Mouse (Mus musculus) thymus, adult 2 months (tissue): ENCODE measurements around the gene Ano8. TPM values are rescaled to one million over a fixed set of nuclear protein-coding genes. Genes with fewer than 3 reads are reported as not detected.

Experiments
- DNase-seq: peaks from one replicate; pipeline ENCODE4 v3.0.0; 2021
- H3K27ac ChIP-seq: fragments of 200-500 bp; 2 replicates; pipeline ENCODE4 v1.5.1; 2012; ENCODE audit warnings: low read length, control low read depth; ENCODE audit not compliant: control insufficient read depth, insufficient read depth
- H3K27me3 ChIP-seq: fragments of 200-500 bp; 2 replicates; pipeline ENCODE4 v1.6.1; 2012; ENCODE audit warnings: mild to moderate bottlenecking, low read length, moderate library complexity, mixed read lengths; ENCODE audit not compliant: control insufficient read depth, insufficient read depth
- H3K36me3 ChIP-seq: fragments of 200-500 bp; 2 replicates; pipeline ENCODE4 v1.6.1; 2012; ENCODE audit warnings: mild to moderate bottlenecking, low read length, moderate library complexity; ENCODE audit not compliant: control insufficient read depth, insufficient read depth
- H3K4me1 ChIP-seq: fragments of 200-500 bp; replicated peaks from 2 replicates; pipeline ENCODE4 v1.6.1; 2012; ENCODE audit warnings: low read length; ENCODE audit not compliant: control insufficient read depth, insufficient read depth
- H3K4me3 ChIP-seq: fragments of 200-500 bp; 2 replicates; pipeline ENCODE4 v1.5.1; 2012; ENCODE audit warnings: mild to moderate bottlenecking, low read length, control low read depth, moderate library complexity; ENCODE audit not compliant: control insufficient read depth, insufficient read depth
- CTCF ChIP-seq: fragments of 200-500 bp; IDR thresholded peaks from 2 replicates; pipeline ENCODE4 v1.5.1; 2012; ENCODE audit warnings: mild to moderate bottlenecking, control low read depth, low read length, moderate library complexity, borderline replicate concordance; ENCODE audit not compliant: control insufficient read depth, poor library complexity, insufficient read depth; ENCODE audit errors: extremely low read depth
- POLR2A ChIP-seq: fragments of 200-500 bp; IDR thresholded peaks from 2 replicates; pipeline ENCODE4 v1.6.1; 2012; ENCODE audit warnings: mild to moderate bottlenecking, low read length, control low read depth, moderate library complexity; ENCODE audit not compliant: control insufficient read depth, poor library complexity, insufficient read depth; ENCODE audit errors: extremely low read depth
- WGBS: fragments of 180-500 bp; shearing (Covaris S2); methylation state at CpG from one replicate; pipeline ENCODE4 v1.1.7; 2018; 5-methylcytosine and 5-hydroxymethylcytosine counted together
- polyA plus RNA-seq: library from polyadenylated mRNA; depleted of rRNA; stranded (reverse); fragments of >200 nt; gene quantifications from 2 replicates; pipeline ENCODE4 v1.2.3, GENCODE M21; 2012

The Ano8 gene
- polyA plus RNA-seq, 1 experiment, result 34.8 TPM

GRCm38 (mm10) chr8:71504349-71504748 lies 18.6 kb upstream of the Ano8 start:
- DNase-seq, result no peak
- peaks cover 8% of the 10 kb centered on the region for H3K4me1 ChIP-seq
- H3K27ac ChIP-seq, result no peak overlapping the region
- no peak for TF ChIP-seq POLR2A
- no peak for TF ChIP-seq CTCF
- H3K36me3 ChIP-seq, result no peaks in the 10 kb centered on the region
- 94% methylated on average over 4 of the region's 4 CpGs for WGBS
- H3K27me3 ChIP-seq, result no peaks in the 10 kb centered on the region
- no peak overlapping the region for H3K4me3 ChIP-seq

GRCm38 (mm10) chr8:71498816-71499690 lies 13.3 kb upstream of the Ano8 start:
- no peaks in the 10 kb centered on the region for H3K36me3 ChIP-seq
- H3K27ac ChIP-seq, result no peak overlapping the region
- DNase-seq, result no peak
- WGBS, result 76% methylated on average over 16 of the region's 16 CpGs
- H3K4me1 ChIP-seq, result no peaks in the 10 kb centered on the region
- TF ChIP-seq CTCF, result no peak
- TF ChIP-seq POLR2A, result no peak
- H3K4me3 ChIP-seq, result no peak overlapping the region
- H3K27me3 ChIP-seq, result no peaks in the 10 kb centered on the region

DNA sequence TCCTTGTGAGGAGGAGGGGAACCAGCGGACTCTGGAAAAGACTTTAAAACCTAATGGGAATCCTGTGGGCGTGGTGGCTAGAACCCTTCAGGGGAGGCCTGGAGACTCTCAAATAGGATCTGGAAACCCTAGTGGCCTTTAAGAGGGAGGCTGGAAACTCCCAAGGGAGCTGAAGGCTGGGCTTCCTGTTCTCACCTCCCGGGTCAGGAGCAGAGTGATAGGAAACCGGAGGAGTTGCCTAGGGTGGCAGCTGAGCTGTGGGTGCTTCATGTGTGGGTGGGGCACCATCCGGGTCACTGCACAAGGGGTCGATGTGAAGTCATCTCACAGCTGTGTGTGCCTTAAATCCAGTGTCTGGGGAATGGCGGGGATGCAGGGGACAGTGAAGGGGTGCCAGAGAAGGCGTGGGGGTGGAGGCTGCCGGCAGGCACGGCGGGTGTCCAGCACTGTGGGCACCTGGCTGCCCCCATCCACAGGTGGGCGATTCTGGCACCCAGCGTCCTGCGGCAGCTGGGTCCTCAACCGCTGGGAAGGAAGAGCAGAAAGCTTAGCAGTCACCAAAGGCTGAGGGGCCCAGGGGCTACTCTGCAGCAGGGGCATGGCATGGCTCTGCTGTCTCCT lies 12.2 kb upstream of the Ano8 start:
- Histone ChIP-seq H3K27me3 (no peaks in the 10 kb centered on the region), H3K36me3 (no peaks in the 10 kb centered on the region), H3K4me1 (no peaks in the 10 kb centered on the region), H3K27ac (no peak overlapping the region), H3K4me3 (no peak overlapping the region)
- TF ChIP-seq CTCF (no peak), POLR2A (no peak)
- WGBS, result 85% methylated on average over 15 of the region's 15 CpGs
- DNase-seq, result no peak

DNA sequence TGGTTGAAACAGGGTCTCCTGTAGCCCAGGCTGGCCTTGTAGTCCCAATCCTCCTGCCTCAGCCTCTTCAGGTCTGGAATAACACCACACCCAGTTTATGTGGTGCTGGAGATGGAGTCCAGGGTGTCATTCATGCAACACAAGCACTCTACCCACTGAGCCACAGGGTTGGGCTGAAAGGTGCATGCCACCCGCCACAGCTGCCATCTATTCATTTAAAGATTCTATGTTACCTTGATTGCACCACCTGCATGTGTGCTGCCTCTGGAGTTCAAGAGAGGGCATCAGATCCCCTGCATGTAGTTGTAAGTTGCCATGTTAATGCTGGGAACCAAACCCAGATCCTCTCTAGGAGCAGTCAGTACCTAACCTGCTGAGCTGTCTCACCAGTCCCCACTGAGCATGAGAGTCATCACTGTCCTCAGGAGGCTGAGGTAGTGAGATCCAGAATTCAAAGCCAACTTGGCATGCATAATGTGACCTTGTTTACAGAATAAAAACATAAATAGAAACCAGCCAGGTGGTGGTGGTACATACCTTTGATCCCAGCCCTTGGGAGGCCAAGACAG lies 11.4 kb upstream of the Ano8 start:
- no peak overlapping the region for H3K27ac ChIP-seq
- DNase-seq, result no peak

GRCm38 (mm10) chr8:71496481-71496880 lies 10.7 kb upstream of the Ano8 start:
- no peak for DNase-seq
- WGBS, result 88% methylated on average over 11 of the region's 11 CpGs
- Histone ChIP-seq H3K27me3 (no peaks in the 10 kb centered on the region), H3K4me3 (no peak overlapping the region), H3K27ac (no peak overlapping the region), H3K4me1 (no peaks in the 10 kb centered on the region), H3K36me3 (no peaks in the 10 kb centered on the region)
- TF ChIP-seq CTCF, result no peak
- TF ChIP-seq POLR2A, result no peak

More for the DNA sequence above, 11.4 kb upstream of the Ano8 start:
- Histone ChIP-seq H3K4me3 (no peak overlapping the region), H3K36me3 (no peaks in the 10 kb centered on the region), H3K27me3 (no peaks in the 10 kb centered on the region), H3K4me1 (no peaks in the 10 kb centered on the region)
- TF ChIP-seq CTCF, result no peak
- no peak for TF ChIP-seq POLR2A
- WGBS, result 93% methylated on average over 1 of the region's 1 CpGs

GRCm38 (mm10) chr8:71495811-71496210 lies 10.0 kb upstream of the Ano8 start:
- Histone ChIP-seq H3K27me3 (no peaks in the 10 kb centered on the region), H3K27ac (no peak overlapping the region), H3K36me3 (no peaks in the 10 kb centered on the region), H3K4me1 (no peaks in the 10 kb centered on the region), H3K4me3 (no peak overlapping the region)
- no peak for DNase-seq
- 96% methylated on average over 5 of the region's 5 CpGs for WGBS
- TF ChIP-seq CTCF (no peak), POLR2A (no peak)

DNA sequence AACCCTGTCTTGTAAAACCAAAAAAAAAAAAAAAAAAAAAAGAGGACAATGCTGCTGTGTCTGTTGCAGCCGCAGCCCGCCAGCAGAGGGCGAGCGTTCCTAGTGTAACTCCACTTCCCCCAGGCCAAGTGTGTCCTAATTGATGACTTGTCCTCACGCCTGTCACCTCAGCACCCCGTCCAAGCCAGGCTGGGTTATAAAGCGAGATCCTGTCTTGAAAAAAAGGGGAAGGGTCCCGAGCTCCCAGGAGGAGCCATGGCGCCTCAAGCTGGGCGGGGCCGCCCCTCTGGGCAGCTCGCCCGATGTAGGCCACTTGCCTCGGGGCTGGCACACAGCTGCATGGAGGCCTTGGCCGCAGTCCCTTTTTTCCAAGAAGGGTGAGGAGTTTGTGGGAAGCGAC lies 9.3 kb upstream of the Ano8 start:
- Histone ChIP-seq H3K27me3 (no peaks in the 10 kb centered on the region), H3K4me3 (no peak overlapping the region), H3K27ac (no peak overlapping the region), H3K4me1 (no peaks in the 10 kb centered on the region), H3K36me3 (no peaks in the 10 kb centered on the region)
- peak; percentile 75 for DNase-seq
- WGBS, result 38% methylated on average over 16 of the region's 16 CpGs
- TF ChIP-seq CTCF (peak; percentile 79), POLR2A (no peak)
